Mouse (Mus musculus) kidney, embryonic 15.5 days (tissue): Measurements from ENCODE around the gene Lhfpl5. TPM values are rescaled to one million over a fixed set of nuclear protein-coding genes. Genes with fewer than 3 reads are reported as not detected.

ENCODE experiments used
- ATAC-seq: fragments of 200-750 bp; cut with Nextera tagmentation; replicated peaks from 2 replicates; pipeline ENCODE4 v1.8.0; 2017; ENCODE audit warnings: moderate TSS enrichment; ENCODE audit not compliant: low FRiP score
- H3K27ac ChIP-seq: fragments of 300-500 bp; sonication (generic); 2 replicates; pipeline ENCODE4 v1.5.1; 2015; ENCODE audit warnings: mild to moderate bottlenecking, inconsistent platforms
- H3K27me3 ChIP-seq: fragments of 300-500 bp; sonication (generic); 2 replicates; pipeline ENCODE4 v1.6.1; 2015; ENCODE audit warnings: inconsistent platforms
- H3K36me3 ChIP-seq: fragments of 300-500 bp; sonication (generic); 2 replicates; pipeline ENCODE4 v1.6.1; 2015; ENCODE audit warnings: inconsistent platforms
- H3K4me1 ChIP-seq: fragments of 300-500 bp; sonication (generic); 2 replicates; pipeline ENCODE4 v1.6.1; 2015; ENCODE audit warnings: inconsistent platforms
- H3K4me2 ChIP-seq: fragments of 300-500 bp; sonication (generic); 2 replicates; pipeline ENCODE4 v1.6.1; 2015; ENCODE audit warnings: moderate library complexity, mild to moderate bottlenecking, inconsistent platforms
- H3K4me3 ChIP-seq: fragments of 300-500 bp; sonication (generic); replicated peaks from 2 replicates; pipeline ENCODE4 v1.5.1; 2015; ENCODE audit warnings: mild to moderate bottlenecking, inconsistent platforms
- H3K9ac ChIP-seq: fragments of 300-500 bp; sonication (generic); 2 replicates; pipeline ENCODE4 v1.6.1; 2015; ENCODE audit warnings: mild to moderate bottlenecking, inconsistent platforms
- H3K9me3 ChIP-seq: fragments of 300-500 bp; sonication (generic); replicated peaks from 2 replicates; pipeline ENCODE4 v1.6.1; 2016; ENCODE audit warnings: inconsistent platforms
- WGBS: fragments of 180-500 bp; shearing (Covaris S2); methylation state at CpG from one replicate; pipeline ENCODE4 v1.1.7; 2015; ENCODE audit warnings: mixed read lengths; 5-methylcytosine and 5-hydroxymethylcytosine counted together
- polyA plus RNA-seq: library from polyadenylated mRNA; unstranded; fragments of >200 nt; fragmentation: Nextera tagmentation; extraction: Ambion mirVana; gene quantifications from 2 replicates; pipeline ENCODE4 v1.2.1, GENCODE M21; 2015

Gene Lhfpl5
- polyA plus RNA-seq, 1 experiment from 2014 or later, result 0.91 TPM

- no peaks in the 10 kb centered on the region for H3K27me3 ChIP-seq
- peaks cover 47% of the 10 kb centered on the region for H3K36me3 ChIP-seq
- H3K4me1 ChIP-seq, result peaks cover 21% of the 10 kb centered on the region
- H3K27ac ChIP-seq, result no peak overlapping the region
- H3K9ac ChIP-seq, result no peak overlapping the region
- H3K4me2 ChIP-seq, result no peak overlapping the region
- H3K4me3 ChIP-seq, result no peak overlapping the region
- no peak for ATAC-seq
- WGBS, result 92% methylated on average over 4 of the region's 4 CpGs
- H3K9me3 ChIP-seq, result no peaks in the 10 kb centered on the region
These were observed 39.9 kb downstream of the Lhfpl5 start for GRCm38 (mm10) chr17:28615332-28615731.

GRCm38 (mm10) chr17:28617636-28618035 is 42.2 kb downstream of the Lhfpl5 start:
- Histone ChIP-seq H3K27me3 (no peaks in the 10 kb centered on the region), H3K4me3 (no peak overlapping the region), H3K9ac (no peak overlapping the region), H3K36me3 (peaks cover 50% of the 10 kb centered on the region), H3K27ac (no peak overlapping the region), H3K4me1 (peaks cover 34% of the 10 kb centered on the region), H3K9me3 (no peaks in the 10 kb centered on the region), H3K4me2 (no peak overlapping the region)
- WGBS, result 79% methylated on average over 10 of the region's 10 CpGs
- no peak for ATAC-seq

DNA sequence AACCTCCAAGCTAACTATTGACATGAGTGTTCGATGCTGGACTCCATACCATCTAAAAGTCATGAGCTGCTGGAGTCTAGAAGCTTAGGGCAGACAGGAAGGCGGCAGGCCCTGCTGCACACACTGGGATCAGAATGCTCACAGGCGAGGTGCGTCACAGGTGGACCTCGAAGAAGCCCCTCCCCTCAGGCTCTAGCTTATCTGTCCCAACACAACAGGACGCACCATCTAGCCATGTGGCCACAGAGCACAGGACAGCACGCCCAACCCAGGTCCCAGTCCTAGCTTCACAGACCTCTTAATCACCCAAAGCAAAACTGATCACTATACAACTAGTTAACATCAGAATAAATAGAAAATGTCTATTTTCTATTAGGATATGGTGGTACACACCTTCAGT is 42.7 kb downstream of the Lhfpl5 start:
- Histone ChIP-seq H3K4me3 (no peak overlapping the region), H3K9me3 (no peaks in the 10 kb centered on the region), H3K9ac (no peak overlapping the region), H3K27me3 (no peaks in the 10 kb centered on the region), H3K27ac (no peak overlapping the region), H3K4me1 (peaks cover 36% of the 10 kb centered on the region), H3K36me3 (peaks cover 50% of the 10 kb centered on the region), H3K4me2 (no peak overlapping the region)
- 85% methylated on average over 7 of the region's 7 CpGs for WGBS
- ATAC-seq, result no peak

- 90% methylated on average over 1 of the region's 1 CpGs for WGBS
These were observed 43.3 kb downstream of the Lhfpl5 start for GRCm38 (mm10) chr17:28618775-28619174.

GRCm38 (mm10) chr17:28621381-28622299 is 46.2 kb downstream of the Lhfpl5 start:
- WGBS, result under 1% methylated on average over 77 of the region's 78 CpGs

More at GRCm38 (mm10) chr17:28618775-28619174, 43.3 kb downstream of the Lhfpl5 start:
- no peak for ATAC-seq
- Histone ChIP-seq H3K4me3 (no peak overlapping the region), H3K9me3 (no peaks in the 10 kb centered on the region), H3K36me3 (peaks cover 49% of the 10 kb centered on the region), H3K4me1 (peaks cover 36% of the 10 kb centered on the region), H3K27me3 (no peaks in the 10 kb centered on the region), H3K9ac (no peak overlapping the region), H3K27ac (no peak overlapping the region), H3K4me2 (no peak overlapping the region)

GRCm38 (mm10) chr17:28622300-28622759 is 46.9 kb downstream of the Lhfpl5 start, which contains the start of gene Srpk1:
Gene Srpk1 (minus strand): TSS chr17:28622709.
- H3K9ac ChIP-seq, result peak within 1 kb of the TSS; percentile 99
- no peaks in the 10 kb centered on the region for H3K27me3 ChIP-seq
- H3K4me2 ChIP-seq, result peak within 1 kb of the TSS; percentile 76
- H3K4me3 ChIP-seq, result peak within 1 kb of the TSS; percentile 100
- peak; percentile 97 for ATAC-seq
- H3K4me1 ChIP-seq, result peaks cover 29% of the 10 kb centered on the region
- H3K9me3 ChIP-seq, result no peaks in the 10 kb centered on the region
- H3K36me3 ChIP-seq, result peaks cover 22% of the 10 kb centered on the region
- WGBS, result under 1% methylated on average over 38 of the region's 53 CpGs
- H3K27ac ChIP-seq, result peak within 1 kb of the TSS; percentile 93

More at GRCm38 (mm10) chr17:28621381-28622299, 46.2 kb downstream of the Lhfpl5 start:
- H3K9me3 ChIP-seq, result no peaks in the 10 kb centered on the region
- H3K4me1 ChIP-seq, result peaks cover 31% of the 10 kb centered on the region
- ATAC-seq, result peak; percentile 80
- peaks cover 24% of the 10 kb centered on the region for H3K36me3 ChIP-seq
- peak overlapping the region; percentile 76 for H3K4me2 ChIP-seq
- H3K27ac ChIP-seq, result peak overlapping the region; percentile 93
- peak overlapping the region; percentile 100 for H3K4me3 ChIP-seq
- no peaks in the 10 kb centered on the region for H3K27me3 ChIP-seq
- peak overlapping the region; percentile 99 for H3K9ac ChIP-seq

- Histone ChIP-seq H3K27ac (no peak overlapping the region), H3K36me3 (peaks cover 8% of the 10 kb centered on the region), H3K4me1 (peaks cover 34% of the 10 kb centered on the region), H3K4me3 (no peak overlapping the region), H3K9me3 (no peaks in the 10 kb centered on the region), H3K9ac (no peak overlapping the region), H3K27me3 (no peaks in the 10 kb centered on the region), H3K4me2 (no peak overlapping the region)
- ATAC-seq, result no peak
- WGBS, result 76% methylated on average over 2 of the region's 2 CpGs
These were observed 49.4 kb downstream of the Lhfpl5 start for GRCm38 (mm10) chr17:28624841-28625240.

GRCm38 (mm10) chr17:28625327-28625726 is 49.9 kb downstream of the Lhfpl5 start:
- H3K36me3 ChIP-seq, result peaks cover 3% of the 10 kb centered on the region
- WGBS, result 93% methylated on average over 15 of the region's 15 CpGs
- peaks cover 30% of the 10 kb centered on the region for H3K4me1 ChIP-seq
- H3K27me3 ChIP-seq, result no peaks in the 10 kb centered on the region
- H3K4me2 ChIP-seq, result no peak overlapping the region
- no peak overlapping the region for H3K27ac ChIP-seq
- no peak overlapping the region for H3K4me3 ChIP-seq
- ATAC-seq, result no peak
- no peak overlapping the region for H3K9ac ChIP-seq
- no peaks in the 10 kb centered on the region for H3K9me3 ChIP-seq

GRCm38 (mm10) chr17:28626937-28627336 is 51.5 kb downstream of the Lhfpl5 start:
- WGBS, result 80% methylated on average over 2 of the region's 2 CpGs
- no peaks in the 10 kb centered on the region for H3K9me3 ChIP-seq
- no peak overlapping the region for H3K27ac ChIP-seq
- no peak overlapping the region for H3K4me2 ChIP-seq
- peaks cover 19% of the 10 kb centered on the region for H3K4me1 ChIP-seq
- ATAC-seq, result no peak
- no peaks in the 10 kb centered on the region for H3K36me3 ChIP-seq
- H3K27me3 ChIP-seq, result no peaks in the 10 kb centered on the region
- no peak overlapping the region for H3K9ac ChIP-seq
- no peak overlapping the region for H3K4me3 ChIP-seq

DNA sequence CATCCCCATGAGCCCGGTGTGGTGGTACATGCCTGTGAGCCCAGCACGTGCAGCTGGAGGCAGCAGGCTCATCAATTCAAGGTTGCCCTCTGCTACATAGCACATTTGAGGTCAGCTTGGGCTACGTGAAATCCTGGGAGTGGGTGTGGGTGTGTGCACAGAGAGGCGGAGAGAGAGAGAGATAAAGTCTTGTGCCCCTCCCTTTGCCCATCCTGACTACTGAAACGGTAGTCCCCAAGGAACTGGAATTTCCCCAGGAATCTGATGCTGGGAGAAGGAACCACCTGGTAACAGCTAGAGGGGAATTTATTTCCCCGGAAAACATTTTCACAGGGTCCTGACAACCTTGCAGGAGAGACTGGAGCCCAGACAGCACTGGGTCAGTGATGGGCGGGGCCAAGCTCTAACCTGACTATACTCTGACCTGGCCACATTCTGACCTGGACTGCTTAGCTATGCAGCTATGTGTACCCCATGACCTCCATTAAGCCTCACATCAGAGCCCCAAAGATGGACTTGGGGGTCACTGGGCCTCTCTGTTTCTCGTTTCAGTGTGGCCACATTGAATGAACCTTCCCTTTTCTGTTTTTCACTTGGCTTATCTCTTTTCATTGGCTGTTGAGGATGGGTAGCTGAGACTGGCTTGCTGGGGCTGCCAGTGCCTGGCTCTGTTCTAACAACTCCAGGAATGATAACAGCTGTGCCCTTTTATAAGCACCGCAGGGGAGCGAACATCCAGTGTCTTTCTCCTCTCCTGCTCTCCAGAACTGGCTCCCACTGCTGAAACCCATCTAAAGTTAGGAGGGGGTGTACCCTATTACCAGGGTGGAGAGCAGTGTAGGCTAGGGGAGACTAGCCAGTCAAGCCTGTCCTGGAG is 53.0 kb downstream of the Lhfpl5 start:
- 49% methylated on average over 10 of the region's 10 CpGs for WGBS
- Histone ChIP-seq H3K27me3 (no peaks in the 10 kb centered on the region), H3K27ac (no peak overlapping the region), H3K9ac (no peak overlapping the region), H3K36me3 (no peaks in the 10 kb centered on the region), H3K4me3 (no peak overlapping the region), H3K9me3 (no peaks in the 10 kb centered on the region), H3K4me1 (peaks cover 15% of the 10 kb centered on the region; the same call in 1 of the 2 replicates), H3K4me2 (no peak overlapping the region)
- ATAC-seq, result no peak

DNA sequence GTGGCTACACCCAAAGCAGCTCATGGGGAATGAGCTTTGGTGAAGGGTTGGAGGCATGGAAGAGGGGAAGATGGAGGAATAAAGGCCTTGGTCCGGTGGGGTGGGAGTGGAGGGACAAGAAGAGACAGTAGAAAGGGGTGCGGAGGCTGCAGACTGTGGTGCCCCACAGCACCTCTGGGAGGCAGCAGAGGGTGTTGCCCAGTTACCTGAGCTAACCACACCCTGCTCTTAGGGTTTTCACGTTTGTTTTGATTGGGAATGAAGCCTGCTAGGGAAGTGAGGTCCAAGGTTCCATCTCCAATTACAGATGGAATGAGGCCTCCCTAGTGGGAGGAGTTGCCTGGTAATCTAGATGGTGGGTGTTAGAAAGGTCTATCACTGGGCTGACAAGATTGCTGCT is 53.7 kb downstream of the Lhfpl5 start:
- Histone ChIP-seq H3K4me2 (no peak overlapping the region), H3K9ac (no peak overlapping the region), H3K36me3 (no peaks in the 10 kb centered on the region), H3K27me3 (no peaks in the 10 kb centered on the region), H3K4me1 (peaks cover 15% of the 10 kb centered on the region; the same call in 1 of the 2 replicates), H3K4me3 (no peak overlapping the region), H3K9me3 (no peaks in the 10 kb centered on the region), H3K27ac (no peak overlapping the region)
- 46% methylated on average over 3 of the region's 3 CpGs for WGBS
- no peak for ATAC-seq
